Mouse (Mus musculus): ENCODE measurements around the gene Fam89b. TPM values are rescaled to one million over a fixed set of nuclear protein-coding genes. Genes with fewer than 3 reads are reported as not detected.
"Not testable (repeated sequence)": the region's sequence is repeated elsewhere in the genome, so short reads cannot be mapped to it uniquely, and the experiment has no call there.

Fam89b gene
- polyA plus RNA-seq, 1 experiment from 2014 or later, result 85.8 TPM

- peaks cover 48% of the 10 kb centered on the region for H3K36me3 ChIP-seq (ENCODE audit: control insufficient read depth, insufficient read depth, low read length)
- H3K4me1 ChIP-seq (replicated peaks; ENCODE audit: control insufficient read depth, insufficient read depth, low read length), result peaks cover 38% of the 10 kb centered on the region
- no peaks in the 10 kb centered on the region for H3K27me3 ChIP-seq (replicated peaks; ENCODE audit: control insufficient read depth, insufficient read depth, low read length)
These were observed 37.9 kb downstream of the Fam89b start for GRCm38 (mm10) chr19:5691601-5692000.

DNA sequence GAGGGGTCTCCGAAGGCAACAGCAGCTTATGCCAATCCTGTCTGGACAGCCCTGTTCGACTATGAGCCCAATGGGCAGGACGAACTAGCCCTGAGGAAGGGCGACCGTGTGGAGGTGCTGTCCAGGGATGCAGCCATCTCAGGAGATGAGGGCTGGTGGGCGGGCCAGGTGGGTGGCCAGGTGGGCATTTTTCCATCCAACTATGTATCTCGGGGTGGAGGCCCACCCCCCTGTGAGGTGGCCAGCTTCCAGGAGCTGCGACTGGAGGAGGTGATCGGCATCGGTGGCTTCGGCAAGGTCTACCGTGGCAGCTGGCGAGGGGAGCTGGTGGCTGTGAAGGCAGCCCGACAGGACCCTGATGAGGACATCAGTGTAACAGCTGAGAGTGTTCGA lies 39.1 kb downstream of the Fam89b start:
- Histone ChIP-seq H3K36me3 (ENCODE audit: control insufficient read depth, insufficient read depth, low read length) (peaks cover 47% of the 10 kb centered on the region), H3K9me3 (ENCODE audit: control insufficient read depth, low read length) (no peaks in the 10 kb centered on the region), H3K9ac (ENCODE audit: low read length) (peak overlapping the region; percentile 72), H3K27me3 (replicated peaks; ENCODE audit: control insufficient read depth, insufficient read depth, low read length) (no peaks in the 10 kb centered on the region), H3K4me1 (replicated peaks; ENCODE audit: control insufficient read depth, insufficient read depth, low read length) (peaks cover 35% of the 10 kb centered on the region), H3K27ac (ENCODE audit: low read depth) (peak overlapping the region; percentile 81), H3K4me2 (ENCODE audit: low read length) (peak overlapping the region; percentile 99), H3K4me3 (ENCODE audit: low read depth, low read length) (peak overlapping the region; percentile 78)
- ATAC-seq (replicated peaks; ENCODE audit: low FRiP score, low TSS enrichment, low read depth) (no peak), DNase-seq (ENCODE audit: low spot score) (no peak)
- WGBS, result 55% methylated on average over 15 of the region's 15 CpGs

More at GRCm38 (mm10) chr19:5691601-5692000, 37.9 kb downstream of the Fam89b start:
- 73% methylated on average over 5 of the region's 5 CpGs for WGBS
- Histone ChIP-seq H3K27ac (ENCODE audit: low read depth) (peak overlapping the region; percentile 57; the same call in 1 of the 2 replicates), H3K4me2 (ENCODE audit: low read length) (peak overlapping the region; percentile 99), H3K4me3 (ENCODE audit: low read depth, low read length) (peak overlapping the region; percentile 78), H3K9ac (ENCODE audit: low read length) (peak overlapping the region; percentile 41), H3K9me3 (ENCODE audit: control insufficient read depth, low read length) (no peaks in the 10 kb centered on the region)
- DNase-seq (ENCODE audit: low spot score) (no peak), ATAC-seq (replicated peaks; ENCODE audit: low FRiP score, low TSS enrichment, low read depth) (no peak)

DNA sequence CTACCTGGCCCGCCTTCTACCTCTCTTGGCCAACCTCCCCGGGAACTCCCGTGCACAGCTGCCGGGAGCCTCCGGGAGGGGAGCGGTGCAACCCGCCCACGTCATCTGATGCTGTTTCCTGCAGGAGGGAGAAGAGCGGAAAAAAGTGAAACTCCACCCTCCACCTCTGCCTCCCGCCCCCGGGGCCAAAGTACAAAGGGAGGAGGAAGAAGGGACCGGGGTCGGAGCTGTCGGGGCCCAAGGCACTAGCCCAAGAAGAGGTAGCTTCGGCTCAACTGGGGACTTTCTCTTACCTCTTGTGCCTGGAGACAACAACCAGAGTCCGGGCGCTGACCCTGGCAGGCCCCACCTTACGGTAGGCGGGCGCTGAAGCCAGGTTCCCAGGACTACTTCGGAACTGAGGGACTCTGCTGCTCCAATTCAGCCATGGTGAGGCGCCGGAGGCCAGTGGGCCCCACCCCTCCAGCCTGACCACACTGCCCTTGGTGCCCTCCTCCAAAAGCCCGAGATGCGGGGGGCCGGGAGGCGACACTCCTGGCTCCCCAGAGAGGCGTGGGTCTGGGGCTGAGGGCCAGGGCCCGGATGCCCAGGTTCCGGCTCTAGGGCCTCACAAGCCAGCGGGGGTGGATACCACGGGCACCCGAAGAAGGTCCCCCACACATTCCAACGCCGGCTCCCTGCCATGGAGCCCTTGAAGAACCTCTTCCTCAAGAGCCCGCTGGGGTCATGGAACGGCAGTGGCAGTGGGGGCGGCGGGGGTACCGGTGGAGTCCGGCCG lies 39.7 kb downstream of the Fam89b start:
- Histone ChIP-seq H3K9me3 (ENCODE audit: control insufficient read depth, low read length) (no peaks in the 10 kb centered on the region), H3K4me3 (ENCODE audit: low read depth, low read length) (peak overlapping the region; percentile 78), H3K36me3 (ENCODE audit: control insufficient read depth, insufficient read depth, low read length) (peaks cover 47% of the 10 kb centered on the region), H3K4me2 (ENCODE audit: low read length) (peak overlapping the region; percentile 99), H3K4me1 (replicated peaks; ENCODE audit: control insufficient read depth, insufficient read depth, low read length) (peaks cover 35% of the 10 kb centered on the region), H3K27me3 (replicated peaks; ENCODE audit: control insufficient read depth, insufficient read depth, low read length) (no peaks in the 10 kb centered on the region), H3K27ac (ENCODE audit: low read depth) (peak overlapping the region; percentile 81), H3K9ac (ENCODE audit: low read length) (peak overlapping the region; percentile 72)
- WGBS, result 7% methylated on average over 42 of the region's 42 CpGs
- DNase-seq (ENCODE audit: low spot score), result peak; percentile 93
- ATAC-seq (replicated peaks; ENCODE audit: low FRiP score, low TSS enrichment, low read depth), result peak; percentile 64

GRCm38 (mm10) chr19:5689088-5689428 lies 40.4 kb downstream of the Fam89b start:
- peak overlapping the region; percentile 81 for H3K27ac ChIP-seq (ENCODE audit: low read depth)
- H3K4me1 ChIP-seq (replicated peaks; ENCODE audit: control insufficient read depth, insufficient read depth, low read length), result peaks cover 35% of the 10 kb centered on the region
- peak overlapping the region; percentile 78 for H3K4me3 ChIP-seq (ENCODE audit: low read depth, low read length)
- ATAC-seq (replicated peaks; ENCODE audit: low FRiP score, low TSS enrichment, low read depth) (no peak), DNase-seq (ENCODE audit: low spot score) (no peak)
- H3K9me3 ChIP-seq (ENCODE audit: control insufficient read depth, low read length), result no peaks in the 10 kb centered on the region
- H3K9ac ChIP-seq (ENCODE audit: low read length), result peak overlapping the region; percentile 72
- WGBS, result under 1% methylated on average over 7 of the region's 7 CpGs
- peaks cover 47% of the 10 kb centered on the region for H3K36me3 ChIP-seq (ENCODE audit: control insufficient read depth, insufficient read depth, low read length)
- peak overlapping the region; percentile 99 for H3K4me2 ChIP-seq (ENCODE audit: low read length)
- H3K27me3 ChIP-seq (replicated peaks; ENCODE audit: control insufficient read depth, insufficient read depth, low read length), result no peaks in the 10 kb centered on the region

DNA sequence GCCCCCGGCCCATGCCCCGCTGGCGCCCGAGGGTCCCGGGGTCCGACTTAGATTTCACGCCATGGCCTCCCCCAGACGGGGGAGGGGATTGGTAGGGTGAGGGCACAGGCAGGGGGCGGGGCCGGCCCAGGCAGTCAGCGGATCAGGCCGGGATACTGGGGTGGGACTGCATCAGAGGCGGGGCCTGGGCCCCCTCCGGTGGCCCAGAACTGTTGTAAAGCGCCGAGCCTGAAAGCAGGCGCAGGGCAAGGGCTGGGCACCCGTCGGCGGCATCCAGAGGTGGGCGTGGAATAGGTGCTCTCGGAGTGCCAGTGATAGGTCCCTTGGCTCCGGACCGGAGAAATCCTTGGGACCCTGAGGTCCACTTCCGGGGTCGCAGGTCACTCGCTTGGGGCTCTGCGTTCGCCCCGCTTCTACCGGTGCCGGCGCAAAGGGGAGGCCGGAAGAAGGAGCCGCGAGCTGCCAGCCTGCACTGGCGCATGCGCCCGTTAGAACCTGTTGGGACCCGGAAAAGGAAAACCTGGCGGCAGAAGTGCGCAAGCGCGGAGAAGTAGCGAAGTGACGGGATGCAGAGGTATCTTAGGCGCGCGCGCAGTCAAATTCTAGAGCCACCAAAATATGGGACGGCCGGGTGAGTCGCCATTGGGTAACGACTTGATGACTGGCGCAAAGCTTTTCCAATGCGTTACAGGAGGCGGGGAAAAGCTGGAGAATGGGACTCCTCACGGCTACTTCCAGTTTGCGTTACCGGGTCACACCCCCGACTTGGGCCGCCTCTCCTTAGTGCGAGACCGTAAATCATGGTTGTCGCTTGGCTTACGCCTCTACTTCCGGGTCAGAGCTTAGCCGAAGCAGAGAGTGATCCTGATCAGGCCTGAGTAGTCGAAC lies 41.0 kb downstream of the Fam89b start, which contains the start of the genes Map3k11 and Pcnx3:
Map3k11 (plus strand) TSS at position 543 of the 888 bp plus-strand sequence.
Pcnx3 (minus strand) TSS at position 709 of the 888 bp plus-strand sequence.
- peak; percentile 94 for DNase-seq (ENCODE audit: low spot score)
- peak within 1 kb of the TSS; percentile 81 for H3K27ac ChIP-seq (ENCODE audit: low read depth)
- no peaks in the 10 kb centered on the region for H3K9me3 ChIP-seq (ENCODE audit: control insufficient read depth, low read length)
- under 1% methylated on average over 69 of the region's 69 CpGs for WGBS
- ATAC-seq (replicated peaks; ENCODE audit: low FRiP score, low TSS enrichment, low read depth), result peak; percentile 90
- H3K36me3 ChIP-seq (ENCODE audit: control insufficient read depth, insufficient read depth, low read length), result peaks cover 48% of the 10 kb centered on the region
- peak within 1 kb of the TSS; percentile 99 for H3K4me2 ChIP-seq (ENCODE audit: low read length)
- H3K4me1 ChIP-seq (replicated peaks; ENCODE audit: control insufficient read depth, insufficient read depth, low read length), result peaks cover 35% of the 10 kb centered on the region
- H3K9ac ChIP-seq (ENCODE audit: low read length), result peak within 1 kb of the TSS; percentile 72
- H3K4me3 ChIP-seq (ENCODE audit: low read depth, low read length), result peak within 1 kb of the TSS; percentile 78
- H3K27me3 ChIP-seq (replicated peaks; ENCODE audit: control insufficient read depth, insufficient read depth, low read length), result no peaks in the 10 kb centered on the region

DNA sequence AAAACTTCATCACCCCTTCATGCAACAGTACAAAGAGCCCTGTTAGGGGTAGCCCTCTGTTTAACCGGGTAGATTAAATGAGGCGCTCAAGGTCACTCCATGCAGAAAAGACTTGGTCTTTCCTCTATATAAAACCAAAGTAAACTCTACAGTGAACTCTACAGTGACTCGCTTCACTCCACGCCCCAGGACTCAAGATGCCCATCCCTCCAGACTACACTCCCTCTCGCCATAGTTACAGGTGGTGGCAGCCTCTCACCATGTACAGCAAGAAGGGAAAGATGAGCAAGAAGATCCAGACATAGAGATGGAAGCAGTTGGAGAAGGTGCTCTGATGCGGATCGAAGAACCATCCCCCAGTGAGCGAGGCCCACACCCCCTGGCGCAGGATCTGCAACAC lies 41.7 kb downstream of the Fam89b start:
- DNase-seq (ENCODE audit: low spot score), result no peak
- Histone ChIP-seq H3K9ac (ENCODE audit: low read length) (peak overlapping the region; percentile 72), H3K4me2 (ENCODE audit: low read length) (peak overlapping the region; percentile 99), H3K4me1 (replicated peaks; ENCODE audit: control insufficient read depth, insufficient read depth, low read length) (peaks cover 34% of the 10 kb centered on the region), H3K27me3 (replicated peaks; ENCODE audit: control insufficient read depth, insufficient read depth, low read length) (no peaks in the 10 kb centered on the region), H3K4me3 (ENCODE audit: low read depth, low read length) (peak overlapping the region; percentile 78), H3K27ac (ENCODE audit: low read depth) (peak overlapping the region; percentile 81), H3K36me3 (ENCODE audit: control insufficient read depth, insufficient read depth, low read length) (peaks cover 49% of the 10 kb centered on the region), H3K9me3 (ENCODE audit: control insufficient read depth, low read length) (no peaks in the 10 kb centered on the region)
- WGBS, result 19% methylated on average over 9 of the region's 9 CpGs
- ATAC-seq (replicated peaks; ENCODE audit: low FRiP score, low TSS enrichment, low read depth), result no peak

- H3K27me3 ChIP-seq (replicated peaks; ENCODE audit: control insufficient read depth, insufficient read depth, low read length); H3K27ac ChIP-seq (ENCODE audit: low read depth); DNase-seq (ENCODE audit: low spot score); H3K9ac ChIP-seq (ENCODE audit: low read length); H3K9me3 ChIP-seq (ENCODE audit: control insufficient read depth, low read length); ATAC-seq (replicated peaks; ENCODE audit: low FRiP score, low TSS enrichment, low read depth): not testable (repeated sequence)
- Histone ChIP-seq H3K4me2 (ENCODE audit: low read length) (peak overlapping the region; percentile 99; the same call in 1 of the 2 replicates), H3K36me3 (ENCODE audit: control insufficient read depth, insufficient read depth, low read length) (peaks cover 57% of the 10 kb centered on the region), H3K4me1 (replicated peaks; ENCODE audit: control insufficient read depth, insufficient read depth, low read length) (peaks cover 27% of the 10 kb centered on the region), H3K4me3 (ENCODE audit: low read depth, low read length) (0 out of 2 replicates have a peak overlapping the region, but pooled peaks have one; percentile 78)
- WGBS, result 85% methylated on average over 11 of the region's 12 CpGs
These were observed 42.5 kb downstream of the Fam89b start for GRCm38 (mm10) chr19:5686954-5687353.

- Histone ChIP-seq H3K27me3 (replicated peaks; ENCODE audit: control insufficient read depth, insufficient read depth, low read length) (no peaks in the 10 kb centered on the region), H3K4me2 (ENCODE audit: low read length) (no peak overlapping the region), H3K4me1 (replicated peaks; ENCODE audit: control insufficient read depth, insufficient read depth, low read length) (peaks cover 21% of the 10 kb centered on the region), H3K36me3 (ENCODE audit: control insufficient read depth, insufficient read depth, low read length) (peaks cover 59% of the 10 kb centered on the region), H3K9me3 (ENCODE audit: control insufficient read depth, low read length) (no peaks in the 10 kb centered on the region), H3K9ac (ENCODE audit: low read length) (no peak overlapping the region), H3K4me3 (ENCODE audit: low read depth, low read length) (no peak overlapping the region), H3K27ac (ENCODE audit: low read depth) (no peak overlapping the region)
- WGBS, result 87% methylated on average over 13 of the region's 13 CpGs
- ATAC-seq (replicated peaks; ENCODE audit: low FRiP score, low TSS enrichment, low read depth) (no peak), DNase-seq (ENCODE audit: low spot score) (no peak)
These were observed 43.0 kb downstream of the Fam89b start for GRCm38 (mm10) chr19:5686437-5686836.
